Mouse (Mus musculus): ENCODE results near the gene Gm16867.
"Not testable (repeated sequence)": the region's sequence is repeated elsewhere in the genome, so short reads cannot be mapped to it uniquely, and the experiment has no call there.

The Gm16867 gene

DNA sequence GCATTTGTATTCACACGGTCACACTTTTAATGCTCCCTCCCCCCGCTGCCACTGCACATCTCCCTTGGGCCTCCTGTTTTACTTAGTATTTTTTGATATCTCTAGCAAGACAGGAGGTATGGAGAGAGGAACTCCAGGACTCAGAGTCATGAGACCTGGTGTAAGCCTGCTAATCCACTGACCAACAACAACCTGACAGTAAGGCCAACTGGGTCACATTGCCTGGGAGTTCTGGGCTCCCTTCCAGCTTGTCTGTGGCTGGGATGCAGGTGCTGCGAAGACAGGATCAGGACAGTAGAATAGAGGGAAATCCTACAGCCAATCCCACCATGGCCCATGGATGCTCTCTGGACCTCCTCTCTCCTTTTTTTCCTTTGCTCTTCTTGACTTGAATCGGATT is 38.7 kb downstream of the Gm16867 start:
- DNase-seq, result not testable (repeated sequence)

DNA sequence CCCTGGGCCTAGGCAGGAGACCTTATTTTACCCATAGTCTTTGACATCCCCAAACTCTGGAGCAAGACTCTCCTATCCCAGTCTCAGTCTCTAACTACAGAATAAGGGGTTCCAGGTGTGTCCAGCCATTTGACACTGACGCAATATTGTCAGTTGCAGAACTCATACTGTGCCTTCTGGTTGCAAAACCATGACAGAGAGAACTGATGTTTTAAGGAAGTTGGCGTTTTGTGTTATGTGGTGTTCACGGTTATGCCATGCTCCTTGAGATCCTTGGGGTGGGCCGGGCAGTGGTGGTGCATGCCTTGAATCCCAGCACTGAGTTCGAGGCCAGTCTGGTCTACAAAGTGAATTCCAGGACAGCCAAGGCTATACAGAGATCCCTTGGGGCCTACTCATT is 45.5 kb downstream of the Gm16867 start:
- DNase-seq, result not testable (repeated sequence)

DNA sequence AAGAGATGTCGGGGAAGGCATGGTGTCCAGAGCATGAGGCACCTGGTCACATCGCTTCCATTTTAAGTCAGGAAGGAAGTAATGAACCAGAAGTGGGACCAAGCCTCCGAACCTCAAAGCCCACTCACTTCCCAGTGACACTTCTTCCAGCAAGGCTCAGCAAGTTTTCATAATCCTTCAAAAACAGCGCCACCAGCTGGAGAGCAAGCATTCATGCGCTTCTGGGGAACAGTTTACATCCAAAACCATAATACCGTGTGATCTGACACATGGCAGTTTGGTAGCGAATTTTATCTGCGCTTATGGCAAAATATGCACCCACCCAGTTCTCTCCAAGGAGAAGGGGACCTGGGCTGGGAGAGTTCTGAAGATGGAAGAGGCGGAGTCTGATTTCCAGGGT is 48.5 kb downstream of the Gm16867 start:
- not testable (repeated sequence) for DNase-seq

DNA sequence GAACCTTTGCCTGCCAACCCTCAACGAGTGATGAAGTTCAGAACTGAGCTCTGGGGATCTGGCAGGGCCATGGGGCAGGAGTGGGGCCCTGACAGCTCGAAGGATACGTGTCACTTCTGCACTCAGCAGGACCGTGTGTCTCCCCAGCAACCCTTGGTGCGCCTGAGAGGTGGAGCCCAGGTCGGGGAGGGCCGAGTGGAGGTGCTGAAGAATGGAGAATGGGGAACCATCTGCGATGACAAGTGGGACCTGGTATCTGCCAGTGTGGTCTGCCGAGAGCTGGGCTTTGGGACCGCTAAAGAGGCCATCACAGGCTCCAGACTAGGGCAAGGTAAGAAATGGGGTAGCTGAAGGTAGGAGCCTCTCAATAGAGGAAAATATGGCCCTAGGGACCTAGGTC is 54.3 kb downstream of the Gm16867 start:
- DNase-seq, result not testable (repeated sequence)

DNA sequence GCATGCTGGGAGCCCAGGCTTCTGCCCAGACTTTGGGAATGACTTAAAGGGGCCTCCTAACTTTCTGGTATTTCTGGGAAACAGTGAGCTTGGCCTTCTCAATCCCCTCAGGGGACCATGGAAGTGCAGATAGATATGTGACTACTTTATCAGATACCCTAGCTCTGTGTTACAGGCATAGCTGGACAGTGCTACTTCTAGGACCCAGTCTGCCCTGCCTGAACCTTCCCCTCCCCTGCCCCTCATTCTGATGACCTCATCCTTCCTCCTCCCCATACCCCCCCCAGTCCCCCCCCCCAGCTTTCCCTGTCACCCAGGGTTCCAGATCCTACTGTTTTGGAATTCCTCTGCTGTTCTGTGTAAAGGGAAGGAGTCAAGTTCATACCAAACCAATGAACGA is 56.2 kb downstream of the Gm16867 start:
- not testable (repeated sequence) for DNase-seq

DNA sequence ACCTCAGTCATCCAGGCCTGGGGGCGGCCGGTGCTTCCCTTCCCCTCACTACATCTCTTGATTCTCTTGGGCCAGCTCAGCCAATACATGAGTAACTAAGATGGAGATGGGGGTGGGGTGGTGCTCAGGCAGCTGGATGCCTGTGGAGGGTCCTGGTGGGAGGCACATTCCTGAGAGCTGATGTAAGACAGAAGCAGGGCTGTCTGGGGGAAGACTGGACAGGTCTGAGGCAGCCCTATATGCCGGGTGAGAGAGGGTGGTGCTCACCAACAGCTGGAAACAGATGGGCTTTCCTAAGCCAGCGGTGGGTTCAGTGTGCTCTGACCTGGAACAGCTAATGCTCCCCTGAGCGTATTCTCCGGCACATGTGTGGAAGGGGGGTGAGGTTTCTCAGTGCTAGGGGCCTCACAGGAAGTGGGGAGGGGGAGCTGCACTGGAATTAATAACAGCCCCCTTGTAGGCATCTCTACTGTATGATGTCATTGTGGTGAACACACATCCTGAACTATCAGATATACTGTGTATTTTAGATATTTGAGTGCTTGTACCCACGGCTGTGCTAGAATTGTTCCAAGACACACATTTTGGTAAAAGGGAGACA is 60.0 kb downstream of the Gm16867 start:
- not testable (repeated sequence) for DNase-seq

DNA sequence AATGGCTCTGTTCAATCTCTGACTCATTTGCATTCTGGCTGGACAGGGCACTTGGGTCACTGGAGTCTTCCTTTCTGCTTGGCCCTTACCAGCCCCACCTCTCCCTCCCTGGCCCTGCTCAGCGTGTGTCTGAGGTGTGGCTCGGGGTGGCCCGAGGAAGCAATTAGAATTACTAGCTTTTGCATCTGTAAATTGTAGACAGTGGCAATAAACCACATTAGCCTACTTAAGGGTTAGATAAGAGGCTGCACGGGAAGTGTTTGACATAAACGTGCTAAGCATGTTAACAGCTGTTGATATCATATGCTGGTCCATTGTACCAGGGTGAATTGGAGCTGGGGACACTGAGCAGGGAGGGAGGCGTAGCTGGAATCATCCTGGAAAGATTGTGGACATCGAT is 62.2 kb downstream of the Gm16867 start:
- DNase-seq, result not testable (repeated sequence)

DNA sequence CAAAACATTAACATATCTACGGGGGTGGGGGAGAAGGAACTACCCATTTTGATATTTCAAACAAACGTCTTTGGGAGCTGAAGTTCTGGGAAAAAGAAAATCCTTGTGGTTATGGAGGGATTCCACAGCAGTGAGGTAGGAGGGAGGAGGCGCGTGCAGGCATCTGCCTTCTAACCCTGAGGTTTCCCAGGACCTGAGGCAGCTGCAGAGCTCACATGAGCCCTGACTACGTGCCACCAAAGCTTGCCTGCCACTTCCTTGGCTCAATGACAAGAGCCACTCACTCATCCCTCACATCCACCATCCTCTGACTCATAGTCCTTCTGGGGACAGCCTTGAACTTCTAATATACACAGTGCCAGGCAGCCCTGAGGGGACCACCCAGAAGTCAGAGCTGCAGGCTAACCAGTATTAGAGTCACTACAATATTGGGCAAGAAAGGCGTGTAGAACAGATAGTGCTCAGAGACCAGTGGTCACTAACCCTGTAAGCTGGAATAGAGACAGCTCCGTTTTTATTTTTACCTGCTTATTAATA is 64.4 kb downstream of the Gm16867 start:
- not testable (repeated sequence) for DNase-seq

DNA sequence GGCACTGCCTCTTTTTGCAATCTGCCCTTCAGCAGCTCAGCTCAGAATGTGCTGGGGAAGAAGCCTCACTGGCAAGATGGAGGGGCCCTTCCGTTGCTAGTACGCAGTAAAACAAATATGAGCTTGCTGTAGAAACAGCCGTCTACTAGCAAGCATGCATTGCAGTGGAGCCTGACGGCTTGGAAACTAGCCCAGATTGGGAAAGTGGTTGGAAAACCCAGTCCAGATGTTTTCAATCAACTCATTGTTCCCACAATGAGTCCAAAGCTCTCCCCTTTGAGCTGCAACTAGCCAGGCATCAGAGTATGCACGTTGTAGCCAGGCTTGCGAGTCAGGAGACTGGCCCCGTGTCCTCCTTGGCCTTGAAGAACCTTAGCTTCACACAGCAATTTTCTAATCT is 82.2 kb downstream of the Gm16867 start:
- not testable (repeated sequence) for DNase-seq

DNA sequence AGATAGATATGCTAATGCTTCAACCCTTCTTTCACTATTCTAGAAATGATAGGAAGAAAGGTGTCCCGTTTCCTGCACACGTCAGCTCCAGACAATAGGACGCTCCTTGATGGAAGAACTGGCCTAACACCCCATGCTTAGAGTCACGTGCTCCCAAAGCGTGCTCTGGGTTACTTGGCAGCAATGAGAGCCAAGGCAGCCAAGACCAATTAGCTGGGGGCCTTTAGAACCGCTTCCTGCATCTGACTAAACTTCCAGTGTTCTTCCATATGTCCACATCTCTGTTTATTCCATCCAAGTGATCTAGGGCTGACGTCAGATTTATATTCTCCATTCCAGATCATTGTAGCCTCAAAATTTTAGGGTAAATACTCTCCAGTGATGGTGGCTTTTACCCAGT is 85.6 kb downstream of the Gm16867 start:
- DNase-seq, result not testable (repeated sequence)

All from right cerebral cortex, postnatal 25 days (tissue).